Mouse (Mus musculus): ENCODE measurements around the gene Plekhb1. TPM values are rescaled to one million over a fixed set of nuclear protein-coding genes. Genes with fewer than 3 reads are reported as not detected.

Plekhb1 gene
- 1 to 10 TPM; 2.5 to 3.2 TPM for total RNA-seq (2021)
- long read RNA-seq, experiment 1, partial matches to known transcripts = 0 of 3 reads
- long read RNA-seq, experiment 1, other reads (novel, unspliced or antisense) = 0 of 3 reads
- long read RNA-seq, experiment 2, partial matches to known transcripts = 0 of 1 reads
- long read RNA-seq, experiment 2, other reads (novel, unspliced or antisense) = 0 of 1 reads

GRCm38 (mm10) chr7:100662231-100662630, at the start of gene Plekhb1:
Gene Plekhb1, minus strand, starts transcription at chr7:100662414.
- no peak for DNase-seq

- no peak for DNase-seq
These were observed 44.8 kb upstream of the Plekhb1 start for GRCm38 (mm10) chr7:100706883-100707480.

DNA sequence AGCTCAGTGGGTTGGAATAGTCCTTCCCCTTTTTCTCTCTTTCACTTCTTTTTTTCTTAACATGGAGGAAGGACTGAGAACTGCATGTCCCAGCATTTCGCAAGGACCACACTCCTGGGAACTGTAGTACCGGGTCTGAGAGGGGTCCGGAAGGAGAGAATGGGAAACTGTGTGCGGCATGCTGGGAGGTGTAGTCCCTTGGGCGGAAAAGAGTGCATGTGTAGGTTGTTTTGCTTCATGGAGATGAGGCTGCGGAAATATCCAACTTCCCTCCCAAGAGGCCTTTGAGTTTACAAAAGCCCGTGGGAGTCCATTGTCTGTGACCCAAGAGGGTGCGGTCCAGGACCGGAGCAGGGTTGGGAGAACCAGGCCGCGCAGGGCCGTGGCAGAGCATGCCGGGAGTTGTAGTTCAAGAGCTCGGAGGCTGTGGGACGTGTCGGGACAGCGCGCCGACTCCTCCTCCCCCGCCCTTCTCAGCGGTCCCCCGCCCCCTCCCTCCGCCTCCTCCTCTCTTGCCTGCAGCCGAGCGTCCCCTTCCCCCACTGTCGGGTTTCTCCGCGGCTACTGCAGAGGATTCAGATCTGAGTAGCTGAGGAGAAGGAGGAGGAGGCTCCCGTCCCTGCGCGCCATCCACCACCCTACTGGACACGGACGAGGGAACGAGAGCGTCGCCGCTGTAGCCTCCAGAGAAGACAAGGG, 44.1 kb upstream of the Plekhb1 start, which contains the start of gene Fam168a:
Gene Fam168a (plus strand): TSS at position 493 of the 699 bp plus-strand sequence.
- DNase-seq = peak; percentile 95 to 98

- no peak for DNase-seq
These were observed 37.9 kb upstream of the Plekhb1 start for GRCm38 (mm10) chr7:100699771-100700770.

DNA sequence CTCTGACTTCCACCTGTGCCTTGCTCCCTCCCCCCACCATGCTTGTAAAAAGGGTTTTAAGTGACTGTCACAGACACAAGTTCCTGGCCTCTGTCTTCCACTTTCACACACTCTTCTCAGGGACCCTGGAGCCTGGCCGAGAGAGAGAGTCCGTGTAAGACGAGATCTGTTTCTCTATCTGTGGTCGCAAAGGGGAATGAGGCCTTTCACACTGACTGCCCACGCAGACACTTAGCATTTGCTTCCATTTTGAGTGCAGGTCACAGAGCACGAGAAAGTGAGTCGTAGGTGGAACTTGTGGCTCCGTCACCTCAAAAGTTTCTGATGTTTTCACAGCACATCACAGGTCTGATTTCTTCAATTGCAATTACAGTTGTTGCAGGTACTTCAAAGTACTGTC, 31.0 kb upstream of the Plekhb1 start:
- DNase-seq = no peak

DNA sequence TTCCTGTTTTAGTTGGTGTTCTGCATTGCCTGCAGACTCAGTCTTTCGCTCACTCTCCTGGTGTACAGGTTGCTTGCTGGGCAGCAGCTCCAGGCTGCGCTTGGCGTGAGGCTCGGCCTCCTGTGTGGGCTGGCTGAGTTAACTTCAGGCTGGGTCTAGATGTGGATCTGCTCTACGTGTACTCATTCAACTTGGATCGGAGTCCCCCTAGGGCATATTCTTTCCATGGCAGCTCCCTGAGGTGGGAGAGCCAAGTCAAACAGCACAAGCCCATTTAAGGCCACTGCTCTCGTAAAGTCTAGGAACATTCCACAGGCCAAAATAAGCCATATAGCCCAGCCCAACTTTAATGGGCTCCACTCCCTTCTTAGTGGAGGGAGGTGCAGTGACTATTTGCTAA, 26.3 kb upstream of the Plekhb1 start:
- peak in 1 of 2 experiments; percentile 9 for DNase-seq

DNA sequence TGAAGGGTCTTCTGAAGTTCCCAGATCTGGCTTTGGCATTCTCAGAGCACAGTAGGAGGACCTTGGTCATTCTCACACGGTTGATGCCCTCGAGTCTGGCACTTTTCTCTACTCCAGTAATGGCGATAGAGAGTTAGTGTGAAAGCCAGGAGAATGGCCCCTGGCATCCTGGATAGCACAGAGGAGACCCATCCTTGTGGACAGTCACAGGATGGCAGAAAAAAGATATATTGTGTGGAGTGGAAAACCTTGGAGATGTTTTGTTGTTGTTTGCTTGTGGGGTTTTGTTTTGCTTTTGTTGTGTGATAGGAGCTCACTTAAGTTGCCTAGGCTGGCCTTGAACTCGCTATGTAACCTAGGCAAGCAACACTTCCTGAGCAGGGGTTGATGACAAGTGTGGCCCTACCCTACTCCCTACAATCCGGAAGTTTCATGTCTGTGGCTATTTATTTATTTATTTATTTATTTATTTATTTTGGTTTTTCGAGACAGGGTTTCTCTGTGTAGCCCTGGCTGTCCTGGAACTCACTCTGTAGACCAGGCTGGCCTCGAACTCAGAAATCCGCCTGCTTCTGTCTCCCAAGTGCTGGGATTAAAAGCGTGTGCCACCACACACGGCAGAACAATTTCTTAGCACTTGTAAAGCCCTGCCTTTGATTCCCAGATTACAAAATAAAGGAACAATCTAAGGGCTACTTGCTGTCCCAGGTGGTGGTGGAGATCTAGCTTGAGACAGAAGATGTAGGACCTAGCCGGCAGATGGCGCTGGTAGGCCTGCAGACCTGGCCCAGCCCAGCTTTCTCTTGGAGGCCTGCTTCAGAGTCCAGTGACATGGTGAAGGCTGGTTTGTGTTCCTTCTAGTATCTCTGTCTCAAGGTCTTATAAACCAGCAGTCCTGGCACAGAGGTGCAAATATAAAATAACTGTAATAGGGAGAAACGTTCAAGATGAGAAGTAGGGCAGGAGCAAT, 23.1 kb upstream of the Plekhb1 start:
- peak; percentile 73 to 85 for DNase-seq

DNA sequence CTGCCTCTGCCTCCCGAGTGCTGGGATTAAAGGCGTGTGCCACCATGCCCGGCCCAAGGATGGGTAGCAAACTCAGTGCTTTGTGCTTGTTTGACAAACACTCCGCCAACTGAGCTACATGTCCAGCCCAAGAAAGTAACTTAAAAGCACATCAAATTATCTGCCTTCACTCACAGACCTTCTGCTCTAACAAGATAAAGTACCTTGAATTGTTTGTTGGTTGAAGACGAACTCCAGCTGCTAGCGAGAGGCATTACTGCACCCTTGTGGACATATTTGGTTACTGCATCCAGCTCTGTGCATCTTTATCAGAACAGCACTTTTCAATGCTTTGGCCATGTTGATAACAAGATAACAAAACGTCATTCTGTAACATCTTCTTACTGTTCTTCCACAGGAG, 22.3 kb upstream of the Plekhb1 start:
- peak; percentile 43 to 68 for DNase-seq

GRCm38 (mm10) chr7:100684081-100684480, 21.9 kb upstream of the Plekhb1 start:
- no peak for DNase-seq

GRCm38 (mm10) chr7:100683241-100683640, 21.0 kb upstream of the Plekhb1 start:
- DNase-seq = no peak

DNA sequence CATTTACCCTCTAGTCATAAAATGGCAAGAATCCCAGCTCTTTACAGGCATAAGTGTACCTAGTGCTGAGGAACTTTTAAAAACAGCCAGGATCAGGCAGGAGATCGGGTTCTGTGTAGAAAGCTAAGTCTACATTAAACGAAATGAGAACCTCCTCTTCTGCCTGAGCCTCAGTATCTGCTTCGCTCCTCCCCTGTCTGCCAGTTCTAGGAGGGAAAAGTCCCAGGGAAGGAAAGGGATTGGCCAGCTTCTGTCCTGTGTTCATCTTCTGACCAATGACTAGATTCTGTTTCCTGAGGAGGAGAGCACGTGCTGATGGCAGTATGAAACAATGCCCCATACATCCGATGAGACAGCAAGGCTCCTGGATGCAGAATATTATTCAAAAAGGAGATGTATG, 18.9 kb upstream of the Plekhb1 start:
- DNase-seq = no peak

DNA sequence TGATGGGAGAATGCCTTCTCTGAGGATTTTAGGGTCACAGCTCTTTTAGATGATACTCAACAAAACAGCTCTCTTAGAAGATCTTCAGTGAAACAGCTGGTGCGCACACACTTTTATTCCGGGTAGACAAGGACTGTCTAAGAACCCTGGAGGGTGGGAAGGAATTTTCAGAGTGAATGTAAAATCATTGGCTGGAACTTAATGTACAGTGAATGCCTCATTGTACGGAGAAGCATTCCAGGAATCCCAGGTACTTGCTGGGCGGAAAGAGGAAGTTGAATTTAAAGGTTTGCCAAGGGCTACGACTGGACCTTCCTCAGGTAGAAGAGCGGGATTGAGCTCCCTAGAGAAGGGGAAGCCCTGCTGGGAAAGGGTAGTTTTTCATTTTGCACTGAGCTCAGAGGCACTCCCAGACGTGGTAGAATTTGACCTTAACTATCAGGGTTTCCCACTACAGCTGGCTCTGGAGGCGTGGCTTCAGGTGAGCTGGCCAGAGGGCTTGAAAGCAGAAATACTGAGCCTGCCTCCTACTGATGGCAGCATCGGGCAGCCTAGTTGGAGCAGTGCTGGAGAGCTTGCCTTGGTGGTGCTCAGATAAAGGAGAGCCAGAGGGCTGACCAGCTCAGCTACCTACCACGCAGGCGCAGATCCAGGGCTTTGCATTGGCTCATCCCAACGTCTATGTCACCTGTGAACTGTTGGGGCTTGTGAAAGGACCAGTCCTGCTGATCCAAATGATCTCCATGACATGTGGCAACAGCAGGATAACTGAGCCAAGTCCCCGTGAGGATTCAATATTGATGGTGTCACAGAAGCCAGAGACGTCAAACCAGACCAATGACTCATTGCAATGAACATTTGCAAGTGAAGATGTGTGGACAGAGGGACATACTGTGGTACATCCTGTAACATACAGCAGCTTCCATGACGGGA, 17.0 kb upstream of the Plekhb1 start:
- no peak for DNase-seq

GRCm38 (mm10) chr7:100678052-100678451, 15.8 kb upstream of the Plekhb1 start:
- no peak for DNase-seq

- DNase-seq = peak; percentile 21 to 42
These were observed 12.7 kb upstream of the Plekhb1 start for GRCm38 (mm10) chr7:100674941-100675340.

GRCm38 (mm10) chr7:100673452-100673851, 11.2 kb upstream of the Plekhb1 start:
- no peak for DNase-seq

DNA sequence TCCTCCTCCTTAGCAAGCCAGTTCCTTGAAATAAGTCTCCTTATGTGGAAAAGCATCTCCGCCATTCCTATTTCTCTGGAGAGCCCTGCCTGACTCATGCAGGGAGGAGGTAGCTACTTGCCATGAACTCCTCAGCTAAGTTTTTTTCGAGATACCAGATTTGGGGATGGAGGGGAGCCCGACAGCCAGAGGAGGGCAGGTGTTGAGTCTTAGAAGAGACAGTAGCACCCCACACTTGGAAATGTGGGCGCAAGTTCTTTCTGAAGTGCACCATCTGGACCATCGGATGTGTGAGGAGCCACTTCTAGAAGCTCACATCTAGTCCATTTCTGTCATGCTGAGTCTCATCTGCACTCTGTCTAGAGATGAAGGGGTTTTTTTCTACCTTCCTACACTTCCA, 8.4 kb upstream of the Plekhb1 start:
- no peak for DNase-seq

DNA sequence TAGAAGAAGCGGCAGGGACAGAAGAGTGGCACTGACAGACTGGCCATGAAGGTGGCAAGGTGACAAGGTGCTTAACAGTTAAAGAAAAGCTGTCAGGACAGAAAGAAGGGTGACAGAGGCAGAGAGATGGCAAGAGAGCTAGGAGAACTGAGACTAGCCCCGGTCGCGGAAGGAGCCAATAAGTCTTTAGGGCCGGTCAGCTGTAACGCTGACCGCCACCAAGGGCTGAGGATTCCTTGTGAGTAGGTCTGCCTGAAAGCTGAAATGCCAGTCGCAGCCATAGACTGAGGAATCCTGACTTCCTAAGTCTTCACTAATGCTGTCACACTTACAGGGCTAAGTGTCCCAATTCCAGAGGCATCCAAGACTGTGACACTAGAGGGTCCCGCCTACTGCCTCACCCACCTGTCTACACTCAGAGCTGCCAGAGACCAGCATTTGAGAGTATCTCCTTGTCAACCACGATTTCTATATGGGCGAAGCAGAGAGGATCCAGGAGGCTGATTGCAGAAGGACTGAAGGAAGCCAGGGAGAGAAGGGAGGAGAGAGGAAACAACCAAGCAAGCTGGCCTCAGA, 1.6 kb upstream of the Plekhb1 start:
- DNase-seq = no peak

DNA sequence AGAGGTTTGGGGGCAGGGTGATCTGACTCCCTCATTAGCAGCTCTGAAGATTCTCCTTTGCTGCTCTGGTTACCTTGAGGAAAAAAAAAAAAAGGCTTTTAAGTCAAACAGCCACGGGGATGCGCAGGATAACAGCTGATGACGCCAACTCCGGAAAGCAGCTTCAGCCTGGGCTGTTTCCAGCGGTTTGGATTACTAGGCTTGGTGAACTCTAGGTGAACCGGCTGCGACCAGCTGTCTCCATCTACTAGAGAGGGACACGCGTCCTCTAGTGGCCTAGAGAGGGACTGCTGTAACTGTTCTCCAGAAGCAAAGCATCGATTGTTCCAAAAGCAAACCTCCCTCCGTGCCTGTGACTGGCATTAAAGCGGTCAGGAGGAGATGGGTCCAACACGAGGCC, 976 bp upstream of the Plekhb1 start:
- DNase-seq = peak; percentile 93 to 96

DNA sequence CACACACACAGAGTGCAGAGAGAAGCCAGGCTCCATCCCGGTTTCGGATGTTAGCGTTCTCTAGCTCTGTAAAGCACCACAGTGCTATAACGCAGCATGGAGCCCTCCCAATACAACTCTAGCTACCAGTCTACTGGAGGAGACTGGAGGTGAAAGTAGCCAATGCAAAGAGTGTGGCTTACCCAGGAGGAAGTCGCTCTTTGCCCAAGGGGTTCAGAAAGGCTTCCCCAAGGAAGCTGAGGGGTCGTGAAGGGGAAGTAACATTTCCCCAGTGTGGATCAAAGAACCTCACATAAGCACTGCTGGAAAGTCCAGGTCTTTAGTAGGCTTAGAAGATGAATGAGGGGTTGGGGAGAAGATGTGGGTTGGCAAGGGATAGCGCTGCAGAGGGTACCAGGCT, 950 bp downstream of the Plekhb1 start:
- no peak for DNase-seq
